Mouse (Mus musculus): Measurements from ENCODE around the gene Il16.
A peak's percentile ranks its signal among the peaks of the same experiment; 100 is the strongest.
"Not testable (repeated sequence)": the region's sequence is repeated elsewhere in the genome, so short reads cannot be mapped to it uniquely, and the experiment has no call there.

The Il16 gene

DNA sequence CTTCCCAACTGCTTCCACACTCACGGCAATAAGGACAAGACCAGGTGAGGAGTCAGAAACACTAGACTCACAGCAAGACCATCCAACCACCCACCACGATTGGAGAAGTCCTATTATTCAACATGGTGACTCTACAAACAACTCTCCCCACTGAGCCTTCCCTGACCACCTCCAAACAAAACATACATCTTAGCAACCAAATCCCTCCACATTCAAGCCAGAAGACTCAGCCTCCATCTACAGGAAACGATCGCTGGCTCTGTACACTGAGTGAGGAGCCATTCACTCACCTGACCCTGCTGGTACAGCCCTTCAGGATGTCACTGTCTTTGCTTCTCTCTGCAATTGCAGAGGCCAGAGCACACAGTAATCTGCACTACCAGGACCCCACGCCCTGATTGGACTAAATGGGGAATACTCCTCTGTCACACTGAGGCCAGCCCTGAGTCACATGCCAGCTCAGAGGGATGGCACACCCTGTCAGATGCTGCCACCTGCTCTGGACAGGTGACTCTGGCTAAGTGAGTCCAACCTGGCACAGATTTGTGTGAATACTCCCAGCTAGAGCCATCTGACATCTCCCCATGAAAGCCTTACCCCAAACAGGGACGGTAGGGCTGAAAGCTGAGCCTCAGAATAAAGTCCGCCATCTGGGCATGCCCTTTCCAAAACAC, 10.3 kb downstream of the Il16 start:
- no peak for DNase-seq

DNA sequence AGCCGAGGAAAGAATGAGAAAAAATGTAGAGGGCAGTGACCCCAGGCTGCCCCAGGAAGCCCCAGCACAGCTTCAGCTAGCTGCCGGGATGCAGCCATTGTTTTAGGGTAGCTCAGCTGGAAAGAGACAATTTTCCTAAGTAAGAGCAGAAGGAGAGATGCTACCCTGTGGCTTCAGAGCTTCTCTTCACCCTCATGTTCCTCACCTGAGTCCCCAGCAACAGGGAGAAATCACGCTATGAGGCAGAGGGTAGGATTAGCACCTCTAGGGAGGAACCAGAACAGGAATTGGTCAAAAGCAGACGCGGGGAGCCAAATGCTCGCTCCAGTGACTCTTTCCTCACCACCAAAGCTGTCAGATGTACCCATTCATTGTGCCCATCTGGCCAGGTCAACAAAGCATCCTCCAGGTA, 10.8 kb downstream of the Il16 start:
- DNase-seq: no peak

DNA sequence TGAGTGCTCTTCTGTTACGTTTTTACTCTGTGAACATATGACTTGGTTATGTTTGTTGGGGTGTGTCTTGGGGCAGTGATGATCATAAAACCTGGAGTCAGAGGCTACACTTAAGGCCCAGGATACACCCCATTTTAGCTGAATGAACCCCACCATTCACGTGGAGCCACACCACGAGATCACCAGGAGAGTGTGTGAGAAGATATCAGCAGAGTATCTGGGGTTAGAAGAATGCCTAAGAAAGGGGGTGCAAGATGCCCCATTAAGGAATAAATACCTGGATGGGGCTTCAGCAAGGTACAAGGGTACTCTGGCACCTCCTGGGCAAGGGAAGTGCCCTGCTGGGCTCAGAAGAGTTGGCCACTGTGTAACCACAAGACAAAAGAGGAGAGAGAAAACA, 11.3 kb downstream of the Il16 start:
- DNase-seq: no peak

DNA sequence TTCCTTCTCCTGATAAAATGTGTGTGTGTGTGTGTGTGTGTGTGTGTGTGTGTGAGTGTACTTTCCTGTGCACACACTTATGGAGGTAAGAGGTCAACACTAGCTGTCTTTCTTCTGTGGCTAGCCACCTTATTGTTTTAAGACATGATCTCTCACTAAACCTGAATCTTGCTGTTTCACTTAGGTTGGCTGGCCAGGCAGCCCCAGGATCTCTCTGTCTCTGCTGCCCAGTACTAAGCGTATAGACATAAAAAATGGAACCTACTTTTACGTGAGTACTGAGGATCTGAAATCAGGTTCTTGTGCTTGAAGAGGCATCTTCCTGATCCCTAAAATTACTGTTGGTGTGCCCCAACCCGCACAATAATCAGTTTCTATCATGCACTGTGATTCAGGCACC, 12.7 kb downstream of the Il16 start:
- DNase-seq: no peak

DNA sequence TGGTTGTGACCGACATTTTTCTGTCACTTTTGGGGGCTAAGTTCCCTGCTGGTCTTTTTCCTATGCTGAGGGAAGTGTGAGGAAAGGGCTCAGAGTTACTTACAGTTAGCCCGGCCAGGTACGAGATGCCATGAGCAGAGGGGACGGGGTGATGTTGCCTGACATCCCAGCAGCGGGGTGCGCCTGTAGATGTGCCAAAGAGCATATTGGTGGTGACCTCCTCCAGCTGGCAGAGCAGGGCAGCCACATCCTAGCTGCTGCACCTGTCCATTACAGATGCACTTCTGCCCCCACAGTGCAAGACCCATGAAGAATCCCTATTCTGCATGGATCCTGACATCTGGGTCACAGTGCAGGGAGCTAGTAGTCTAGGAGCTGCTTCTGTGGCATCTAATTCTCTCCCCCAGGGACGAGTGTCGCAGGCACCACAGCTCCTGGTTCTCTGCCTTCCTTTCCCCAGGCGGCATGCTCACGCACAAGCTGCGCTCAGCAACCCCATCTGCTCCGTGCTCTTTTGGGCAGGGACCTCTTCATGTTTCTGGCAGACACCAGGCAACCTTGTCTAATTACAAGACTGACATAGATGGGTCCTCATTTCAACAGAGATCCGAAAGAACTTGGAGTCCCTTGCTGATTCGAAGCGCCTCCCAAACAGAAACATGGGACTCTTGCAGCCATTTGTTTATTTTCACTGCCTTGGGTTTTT, 13.4 kb downstream of the Il16 start:
- no peak for DNase-seq

DNA sequence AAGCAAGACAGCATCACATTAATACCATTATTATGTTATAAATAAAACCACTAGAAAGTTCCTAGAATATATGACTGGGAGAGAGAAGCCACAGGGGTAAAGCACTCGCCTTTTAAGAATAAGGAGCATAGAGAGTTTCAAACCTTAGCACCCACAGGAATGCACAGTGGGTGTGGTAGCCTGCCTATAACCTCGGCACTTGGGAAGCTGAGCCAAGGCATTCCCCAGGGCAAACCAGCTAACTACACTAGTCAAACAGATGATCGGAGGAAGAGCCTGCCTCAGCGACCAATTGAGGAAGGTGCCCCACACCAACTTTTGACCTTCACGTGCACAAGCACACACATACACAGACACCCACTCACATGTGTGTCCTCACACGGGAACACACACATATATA, 14.2 kb downstream of the Il16 start:
- DNase-seq: no peak

DNA sequence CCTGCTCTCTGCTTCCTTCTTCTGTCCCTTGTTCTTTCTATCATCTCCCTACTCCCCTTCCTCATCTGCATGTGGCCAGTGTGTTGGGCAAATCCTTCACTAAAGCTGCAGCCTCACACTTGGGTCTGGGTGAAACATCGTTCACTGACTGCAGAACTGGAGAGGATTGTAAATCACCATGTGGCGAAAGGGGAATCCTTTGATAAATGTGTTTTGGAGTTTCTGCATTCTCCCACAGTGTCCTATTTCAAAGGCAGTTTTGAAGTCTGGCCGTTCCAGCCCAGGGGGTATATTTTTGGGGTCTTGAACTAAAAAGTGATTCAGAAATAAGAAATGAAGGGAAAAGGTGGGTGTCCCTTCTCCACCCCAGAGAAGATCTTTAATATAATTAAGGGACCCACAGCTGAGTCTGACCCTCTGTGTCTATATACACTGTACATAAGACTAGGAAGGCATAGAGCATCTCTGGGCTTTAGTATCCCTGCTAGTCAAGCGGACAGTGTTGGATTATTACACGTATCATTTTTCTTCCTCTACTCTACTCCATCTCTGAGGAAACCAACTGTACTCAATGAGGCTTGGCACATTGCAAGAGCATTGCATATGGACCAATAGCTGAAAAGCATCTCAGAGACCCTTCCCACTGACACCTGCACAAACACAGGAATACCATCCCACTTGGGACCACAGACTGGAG, 18.4 kb downstream of the Il16 start:
- no peak for DNase-seq

DNA sequence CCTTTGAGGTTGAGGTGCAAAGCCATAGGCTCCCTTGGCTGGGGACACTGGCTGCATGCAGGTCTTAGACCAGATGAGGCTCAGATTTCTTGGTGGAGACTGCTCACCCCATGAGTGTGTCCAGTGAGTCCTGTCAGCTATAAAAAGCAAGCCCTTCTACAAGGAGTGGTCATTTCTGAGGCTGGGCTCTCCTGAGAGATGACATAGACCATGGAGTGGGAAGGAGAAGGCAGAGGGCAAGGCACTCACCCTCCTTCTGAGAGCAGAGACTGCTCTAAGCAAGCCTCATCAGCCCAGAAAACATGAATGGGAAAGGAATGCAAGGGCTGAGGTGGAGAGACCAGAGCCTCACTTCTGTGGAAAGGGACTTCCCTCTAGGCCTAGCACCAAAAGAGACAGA, 19.7 kb downstream of the Il16 start:
- no peak for DNase-seq

DNA sequence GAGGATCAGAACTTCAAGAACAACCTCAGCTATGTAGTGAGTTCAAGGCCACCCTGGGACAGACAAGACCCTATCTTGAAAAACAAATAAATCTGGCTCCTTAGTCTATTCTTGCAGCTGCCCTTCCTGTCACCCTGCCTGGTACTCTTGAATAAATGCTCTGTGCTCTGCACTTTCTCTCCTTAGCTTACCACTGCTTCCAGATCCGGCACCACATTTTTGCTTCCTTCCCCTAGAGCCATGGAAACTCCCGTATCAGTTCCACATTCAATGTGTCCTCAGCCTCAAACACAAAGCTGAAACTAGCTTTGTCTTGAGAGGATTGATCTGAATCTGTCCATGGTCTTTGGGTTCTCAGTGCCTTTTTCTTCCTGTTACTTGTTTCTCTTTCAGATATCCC, 21.0 kb downstream of the Il16 start:
- no peak for DNase-seq

DNA sequence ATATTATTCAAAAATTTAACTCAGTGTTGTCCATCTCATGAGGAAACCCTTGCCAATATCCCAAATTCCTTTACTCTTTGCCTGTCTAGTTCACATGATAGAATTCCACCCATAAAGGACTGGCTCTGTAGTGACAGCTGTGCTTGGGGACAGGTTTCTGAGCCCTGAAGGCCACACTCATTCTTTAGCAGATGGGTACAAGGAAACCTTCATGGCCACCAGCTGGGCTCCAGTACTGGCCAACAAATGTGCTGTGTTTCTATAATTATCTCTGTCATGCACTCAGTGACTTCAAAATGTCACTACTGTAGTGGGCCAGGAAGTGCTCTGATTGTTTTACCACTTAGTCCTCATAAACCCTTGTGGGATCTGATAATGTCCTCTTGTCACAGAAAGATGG, 21.6 kb downstream of the Il16 start:
- no peak for DNase-seq

DNA sequence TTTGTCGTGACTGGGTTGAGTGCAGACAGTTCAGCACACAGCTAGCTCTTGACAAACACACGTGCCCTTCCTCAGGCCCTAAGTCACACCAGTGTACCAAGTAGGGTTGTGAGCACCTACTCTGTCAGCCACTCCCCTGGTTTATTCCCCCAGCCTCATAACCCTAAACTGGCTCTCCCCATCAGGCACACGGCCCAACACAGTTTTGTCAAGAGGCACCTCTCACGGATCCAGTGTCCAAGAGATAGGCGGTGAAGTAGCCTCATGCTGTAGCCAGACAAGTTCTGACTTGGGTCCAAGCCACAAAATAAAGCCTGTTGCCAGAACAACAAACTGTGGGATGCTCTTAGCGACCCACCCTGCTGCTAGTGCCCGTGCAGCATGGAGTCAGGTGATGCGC, 22.3 kb downstream of the Il16 start:
- no peak for DNase-seq

DNA sequence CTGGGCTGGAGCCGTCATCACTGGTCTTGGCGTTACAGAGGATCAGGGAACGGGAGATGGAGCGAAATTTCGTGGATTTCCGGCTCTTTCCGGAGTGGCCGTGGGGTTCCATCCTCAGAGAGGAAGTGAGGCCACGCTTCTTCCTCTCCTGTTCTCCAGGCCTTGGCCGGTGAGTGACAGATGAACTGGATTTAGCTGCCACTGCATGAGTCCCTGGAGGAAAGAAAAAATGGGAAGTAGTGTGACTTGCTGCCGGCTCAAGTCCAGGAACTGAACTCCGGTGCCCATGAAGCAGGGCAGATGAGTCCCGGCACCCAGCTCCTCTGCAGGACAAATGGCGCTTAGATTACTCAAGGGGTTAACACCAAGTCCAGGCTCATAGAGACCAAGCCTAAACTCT, 23.0 kb downstream of the Il16 start:
- DNase-seq: no peak

DNA sequence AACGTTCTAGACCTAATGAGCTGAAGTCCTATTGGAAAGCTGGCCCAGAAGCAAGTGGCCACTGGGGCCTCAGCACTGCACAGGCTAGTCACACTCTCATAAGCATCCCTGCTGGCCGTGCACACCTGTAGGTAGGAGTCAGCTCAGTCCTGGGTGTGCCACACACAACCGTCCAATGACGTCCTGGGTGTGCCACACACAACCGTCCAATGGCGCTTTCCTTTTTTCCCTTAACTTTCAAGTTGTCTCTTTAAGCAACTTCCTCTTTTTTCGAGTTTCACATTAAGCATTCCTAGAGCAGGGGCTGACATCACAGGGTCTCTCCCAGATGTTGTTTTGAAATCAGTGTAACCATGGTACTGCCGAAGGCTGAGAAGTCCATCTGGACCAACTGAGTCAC, 25.3 kb downstream of the Il16 start:
- no peak for DNase-seq

DNA sequence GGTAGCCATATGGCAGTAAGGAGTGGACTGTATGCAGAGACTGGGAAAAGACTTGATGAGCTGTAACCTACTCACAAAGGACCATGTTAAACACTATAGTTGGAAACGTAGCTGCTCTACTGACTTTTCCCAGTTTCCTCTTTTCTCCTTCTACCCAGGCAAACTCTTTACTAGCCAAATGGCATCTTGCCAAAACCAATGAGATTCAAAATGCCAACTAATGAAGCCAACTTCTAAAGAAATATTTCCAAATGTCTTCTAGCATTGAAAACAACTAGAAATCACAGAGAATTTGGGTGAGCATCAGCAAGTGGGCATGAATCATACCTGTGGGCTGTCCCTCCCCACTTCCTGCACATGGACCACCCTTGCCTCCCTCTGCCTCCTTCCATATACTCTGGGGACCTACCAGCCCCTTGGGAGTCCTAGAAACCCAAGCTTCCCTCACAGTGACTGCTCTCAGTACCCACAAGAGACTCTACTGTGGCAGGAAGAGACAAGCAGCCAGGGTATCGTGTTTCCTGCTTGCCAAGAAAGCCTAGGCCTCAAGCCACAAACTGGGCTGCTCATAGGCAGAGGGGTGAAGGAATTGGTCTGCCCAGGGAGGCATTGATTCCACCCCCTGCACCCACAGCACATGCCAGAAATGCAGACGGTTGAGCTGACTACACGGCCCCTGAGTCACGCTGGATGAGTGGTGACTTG, 28.4 kb downstream of the Il16 start:
- DNase-seq: no peak

DNA sequence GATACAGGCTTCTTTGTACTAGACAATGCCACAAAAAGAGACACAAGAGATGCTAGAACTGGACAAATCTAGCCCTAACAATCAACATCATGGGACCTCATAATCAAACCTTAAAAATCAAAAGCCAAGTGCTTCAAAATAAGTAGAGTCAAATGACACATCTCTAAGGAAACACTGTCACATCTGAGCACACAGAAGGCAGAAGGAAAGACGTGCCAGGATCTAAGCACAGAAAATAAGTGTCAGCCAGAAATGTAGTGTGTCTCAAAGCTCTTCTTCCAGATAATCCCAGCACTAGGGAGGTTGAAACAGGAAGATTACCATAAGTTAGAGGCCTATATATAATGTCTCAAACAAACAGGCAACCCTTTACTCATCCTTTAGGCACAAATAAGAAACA, 31.9 kb downstream of the Il16 start:
- no peak for DNase-seq

DNA sequence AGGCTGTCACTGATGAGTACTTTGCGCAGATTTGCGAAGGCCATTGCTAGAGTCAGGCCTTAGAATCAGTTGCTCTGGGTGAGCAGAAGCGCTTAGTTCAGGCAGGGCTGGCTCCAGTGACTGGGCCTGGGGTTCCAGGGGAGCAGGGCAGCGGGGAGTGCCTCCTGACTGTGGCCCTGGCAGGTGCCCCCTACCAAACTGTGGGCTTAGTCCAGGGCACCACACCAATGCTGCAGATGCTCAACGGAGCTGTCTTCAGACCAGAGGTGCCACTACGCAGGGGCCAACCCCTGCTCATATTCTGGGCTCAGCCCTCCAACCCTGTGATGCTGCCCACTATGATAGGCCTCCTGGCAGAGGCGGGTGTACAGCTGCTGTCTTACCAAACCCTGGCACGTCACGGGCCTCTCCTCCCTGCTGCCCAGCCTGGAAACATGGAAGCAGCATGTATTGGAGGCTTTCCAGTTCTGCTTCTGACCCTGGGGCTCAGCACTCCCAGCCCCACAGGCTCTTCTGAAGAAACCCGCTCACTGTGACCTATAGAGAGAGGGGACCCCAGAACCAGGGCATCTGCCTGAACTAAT, 33.8 kb downstream of the Il16 start:
- DNase-seq: not testable (repeated sequence)

DNA sequence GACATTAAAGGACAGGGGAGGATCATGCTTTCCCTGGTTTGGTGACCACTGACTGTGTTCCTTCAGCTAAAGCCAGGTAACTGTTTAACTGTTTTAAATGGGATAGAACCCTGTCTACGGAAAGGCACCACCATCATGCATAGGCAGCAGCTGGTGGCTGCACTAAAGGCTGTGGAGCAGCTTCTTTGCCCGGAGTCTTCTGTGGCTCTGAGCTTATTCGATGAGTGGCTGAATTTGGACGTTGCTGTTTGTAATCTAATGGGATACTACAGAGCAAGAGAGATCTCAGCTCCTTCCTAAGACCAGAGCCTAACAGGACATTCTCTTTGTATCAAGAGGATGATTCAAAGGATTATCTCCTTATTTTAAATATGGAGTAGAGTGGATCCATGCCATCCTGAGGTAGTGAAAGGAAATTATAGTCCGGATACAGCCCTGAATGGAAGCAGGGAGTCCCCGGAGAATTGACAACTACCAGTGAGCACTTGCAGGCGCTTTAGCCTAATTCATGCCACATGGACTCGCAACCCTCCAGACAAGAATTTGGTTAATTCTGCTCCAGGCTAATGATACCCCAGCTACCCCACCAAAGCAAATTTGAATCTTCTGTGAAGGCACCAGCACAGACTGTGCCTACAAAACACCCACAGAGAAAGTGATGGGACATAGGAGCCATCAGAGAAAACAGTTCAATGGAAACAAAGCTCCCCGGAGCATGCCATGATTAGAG, 42.3 kb downstream of the Il16 start:
- DNase-seq: no peak

DNA sequence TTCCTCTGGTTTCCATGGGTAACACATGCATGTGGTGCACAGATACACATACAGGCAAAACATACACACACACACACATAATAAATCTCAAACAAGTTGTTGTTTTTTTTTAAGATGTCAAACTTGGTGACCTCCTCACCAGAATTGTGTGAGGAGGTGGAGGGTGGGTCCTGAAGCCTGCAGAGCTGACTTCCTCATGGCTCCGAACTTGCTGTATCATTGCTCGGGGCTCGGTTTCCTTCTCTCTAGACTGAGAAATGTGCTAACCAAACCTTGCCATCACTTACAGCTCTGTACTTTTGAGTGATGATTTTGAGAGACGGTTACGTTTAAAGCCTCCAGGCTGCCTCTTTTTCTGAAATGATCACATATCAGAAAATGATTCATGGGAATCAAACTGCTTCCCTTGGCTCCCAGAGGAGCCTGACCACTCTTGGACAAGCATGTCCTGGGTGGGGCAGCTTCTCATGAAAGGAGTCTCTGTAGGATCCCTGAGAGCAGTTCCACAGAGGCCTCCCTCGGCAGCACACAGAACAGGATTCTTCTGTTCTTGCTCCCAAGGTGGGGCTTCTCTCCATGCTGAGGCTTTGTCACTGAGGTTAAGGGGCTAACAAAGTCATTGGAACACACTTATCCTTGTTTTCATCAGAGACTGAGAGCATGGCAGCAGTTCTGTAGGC, 46.3 kb downstream of the Il16 start:
- no peak for DNase-seq

DNA sequence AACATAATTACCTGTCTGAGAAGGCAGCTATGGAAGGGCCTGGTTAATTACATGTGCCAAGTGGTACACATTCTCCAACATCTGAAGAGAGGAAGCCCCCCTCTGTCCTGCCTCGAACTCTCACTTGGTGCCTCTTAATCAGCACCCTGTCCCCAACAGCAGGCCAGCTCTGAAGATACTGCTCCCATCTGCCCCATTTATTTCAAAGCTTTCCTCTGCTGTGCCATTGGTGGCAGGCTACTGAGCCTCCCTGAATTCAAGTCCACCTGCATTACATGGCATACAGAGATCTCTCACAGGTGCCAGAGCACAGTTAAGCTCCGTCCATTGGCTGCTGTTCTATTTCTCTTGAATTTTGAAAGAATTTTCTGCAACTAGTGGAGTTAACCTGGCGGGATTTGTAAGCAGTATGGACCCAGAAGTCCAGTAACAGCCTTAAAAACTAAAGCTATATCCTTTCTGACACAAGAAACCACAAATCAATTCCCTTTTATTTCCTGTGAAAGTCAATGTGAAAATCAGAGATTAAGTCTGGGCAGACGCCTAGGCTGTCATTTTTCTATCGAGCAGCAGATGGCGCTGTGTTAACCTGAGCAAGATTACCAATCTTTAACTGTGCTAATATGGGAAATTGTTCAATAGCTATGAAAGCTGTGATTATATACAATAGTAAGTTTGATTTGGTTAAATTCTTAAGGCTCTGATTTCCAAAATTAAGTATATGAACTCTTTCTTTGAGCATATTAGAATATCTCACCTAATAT, 49.9 kb downstream of the Il16 start:
- DNase-seq: peak in 1 of 2 experiments; percentile 30

DNA sequence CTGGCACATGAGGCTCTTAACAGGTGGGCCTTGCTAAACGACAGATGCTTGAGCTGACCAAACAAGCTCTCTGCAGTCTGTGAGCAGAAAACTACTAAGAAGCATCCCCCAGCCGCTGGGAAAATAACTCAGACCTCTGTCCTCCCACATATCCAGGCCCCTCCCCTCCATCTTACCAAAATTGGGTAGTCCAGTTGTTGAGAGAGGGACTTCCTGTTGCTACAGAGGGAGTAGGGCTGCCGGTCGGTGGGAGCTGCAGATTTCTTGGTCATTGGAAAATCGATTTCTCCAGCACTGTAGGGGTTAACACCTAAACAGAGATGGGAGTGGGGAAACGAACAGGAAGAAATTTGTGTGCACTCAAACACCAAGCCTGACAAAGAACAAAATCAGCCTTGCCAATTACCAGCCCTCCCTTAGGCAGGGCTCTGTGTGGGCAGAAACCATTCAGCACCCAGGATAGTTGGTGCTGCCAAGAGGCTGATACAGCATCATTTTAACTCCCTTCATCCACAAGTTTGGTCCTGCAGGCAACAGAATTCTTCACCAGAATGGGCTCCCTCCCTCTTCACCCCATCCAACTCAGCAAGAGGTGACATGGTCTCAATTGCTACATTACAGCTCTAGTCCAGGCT, 62.8 kb downstream of the Il16 start:
- DNase-seq: no peak

DNA sequence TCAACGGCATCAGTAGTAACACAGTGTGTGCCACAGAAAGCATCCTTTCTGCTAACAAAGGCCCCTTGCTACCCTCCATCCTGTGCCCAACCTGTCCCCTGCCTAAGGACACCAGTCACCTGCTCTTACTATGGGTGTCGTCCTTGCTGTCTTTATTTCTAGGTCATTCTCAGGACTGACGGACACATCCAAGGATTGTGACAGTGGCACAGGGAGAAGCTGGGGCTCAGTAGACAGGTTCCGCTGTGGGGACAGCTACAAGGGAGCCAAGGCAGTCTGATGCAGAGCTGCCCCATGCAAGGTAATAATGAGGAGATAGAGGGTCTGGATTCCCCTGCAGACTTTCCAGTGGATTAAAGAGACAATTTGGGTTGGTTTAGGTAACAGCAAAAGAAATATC, 67.0 kb downstream of the Il16 start:
- DNase-seq: no peak
